Mouse (Mus musculus) heart, embryonic 14.5 days (tissue): ENCODE results near the gene Tmem240. TPM values are rescaled to one million over a fixed set of nuclear protein-coding genes. Genes with fewer than 3 reads are reported as not detected.
"Not testable (repeated sequence)": the region's sequence is repeated elsewhere in the genome, so short reads cannot be mapped to it uniquely, and the experiment has no call there.

ENCODE experiments used
- ATAC-seq: fragments of 200-750 bp; cut with Nextera tagmentation; 2 replicates; pipeline ENCODE4 v1.8.0; 2017; ENCODE audit warnings: low read depth, moderate TSS enrichment; ENCODE audit not compliant: insufficient number of reproducible peaks, insufficient read depth, low FRiP score
- H3K27ac ChIP-seq, 2 experiments: fragments of 200-500 bp in 1 of 2; fragments of 300-500 bp in 1 of 2; sonication (generic) in 1 of 2; replicated peaks in 1 of 2; 2 replicates each; pipeline ENCODE4 v1.5.1; 2012 to 2014; ENCODE audit warnings: low read depth in 2 of 2, low read length in 2 of 2, control low read depth in 1 of 2, mild to moderate bottlenecking in 1 of 2, mixed read lengths in 1 of 2; ENCODE audit not compliant: control insufficient read depth in 1 of 2, insufficient read depth in 1 of 2
- H3K27me3 ChIP-seq: fragments of 300-500 bp; sonication (generic); 2 replicates; pipeline ENCODE4 v1.6.1; 2014; ENCODE audit warnings: mild to moderate bottlenecking, low read length, control low read depth; ENCODE audit not compliant: control insufficient read depth, insufficient read depth
- H3K36me3 ChIP-seq: fragments of 300-500 bp; sonication (generic); 2 replicates; pipeline ENCODE4 v1.6.1; 2014; ENCODE audit warnings: mild to moderate bottlenecking, control low read depth, low read length, mixed read lengths; ENCODE audit not compliant: control insufficient read depth, insufficient read depth
- H3K4me1 ChIP-seq, 2 experiments: fragments of 200-500 bp in 1 of 2; fragments of 300-500 bp in 1 of 2; sonication (generic) in 1 of 2; 2 replicates each; pipeline ENCODE4 v1.6.1; 2012 to 2014; ENCODE audit warnings: low read length in 2 of 2, control low read depth in 1 of 2, mixed read lengths in 1 of 2; ENCODE audit not compliant: control insufficient read depth in 2 of 2, insufficient read depth in 2 of 2
- H3K4me2 ChIP-seq: fragments of 300-500 bp; sonication (generic); 2 replicates; pipeline ENCODE4 v1.6.1; 2014; ENCODE audit warnings: mild to moderate bottlenecking, low read length
- H3K4me3 ChIP-seq, 2 experiments: fragments of 200-500 bp in 1 of 2; fragments of 300-500 bp in 1 of 2; sonication (generic) in 1 of 2; 2 replicates each; pipeline ENCODE4 v1.5.1; 2012 to 2014; ENCODE audit warnings: low read length in 2 of 2, mild to moderate bottlenecking in 2 of 2, control low read depth in 1 of 2, low read depth in 1 of 2, moderate library complexity in 1 of 2; ENCODE audit not compliant: control insufficient read depth in 1 of 2, insufficient read depth in 1 of 2
- H3K9ac ChIP-seq: fragments of 300-500 bp; sonication (generic); 2 replicates; pipeline ENCODE4 v1.6.1; 2014; ENCODE audit warnings: mild to moderate bottlenecking, low read length
- H3K9me3 ChIP-seq: fragments of 300-500 bp; sonication (generic); 2 replicates; pipeline ENCODE4 v1.6.1; 2016; ENCODE audit warnings: low read length, control low read depth; ENCODE audit not compliant: control insufficient read depth
- WGBS: fragments of 180-500 bp; shearing (Covaris S2); extraction: QIAGEN DNeasy Blood & Tissue Kit; methylation state at CpG from one replicate; pipeline ENCODE4 v1.1.7; 2014; 5-methylcytosine and 5-hydroxymethylcytosine counted together
- polyA plus RNA-seq: library from polyadenylated mRNA; unstranded; fragments of >200 nt; fragmentation: Nextera tagmentation; extraction: Ambion mirVana; gene quantifications from 2 replicates; pipeline ENCODE4 v1.2.1, GENCODE M21; 2014

The Tmem240 gene
- polyA plus RNA-seq, result 0.23 and 0.28 TPM in 2 replicates

DNA sequence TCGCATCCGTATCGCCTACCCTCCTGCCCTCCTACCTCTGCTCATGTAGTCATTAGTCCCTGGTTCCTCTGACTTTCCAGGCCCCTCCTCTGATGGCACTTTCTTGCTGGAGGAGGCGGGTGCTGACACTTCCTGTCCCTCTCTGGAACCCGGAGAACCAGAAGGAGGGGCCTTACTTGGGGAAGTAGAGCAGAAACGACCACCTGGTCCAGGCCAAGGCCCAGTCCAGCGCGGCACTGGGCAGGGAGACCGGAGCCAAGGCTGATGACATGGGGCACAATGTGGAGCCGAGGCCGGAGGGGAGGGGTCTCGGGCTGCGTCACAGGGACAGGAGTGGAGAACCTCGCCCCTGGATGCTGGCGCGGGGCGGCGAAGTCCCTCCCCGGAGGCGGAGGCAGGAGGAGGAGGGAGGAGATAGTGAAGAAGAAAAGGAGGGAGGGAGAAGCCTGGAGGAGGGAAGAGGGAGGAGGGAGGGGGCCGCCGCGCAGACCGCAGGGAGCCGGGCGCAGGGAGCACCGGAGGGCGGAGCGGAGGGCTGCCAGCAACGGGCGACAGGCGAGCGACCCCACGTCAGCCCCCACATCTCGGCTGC is at the start of gene Tmem240:
Gene Tmem240 (plus strand): TSS at position 451 of the 592 bp plus-strand sequence.
- WGBS, result under 1% methylated on average over 20 of the region's 35 CpGs
- peak; percentile 91 for ATAC-seq
- H3K4me3 ChIP-seq, result peak within 1 kb of the TSS; percentile 70 to 83
- H3K27me3 ChIP-seq, result no peaks in the 10 kb centered on the region
- peaks cover 30% of the 10 kb centered on the region for H3K36me3 ChIP-seq
- peak within 1 kb of the TSS; percentile 85 for H3K9ac ChIP-seq
- H3K4me2 ChIP-seq, result peak within 1 kb of the TSS; percentile 93
- no peaks in the 10 kb centered on the region for H3K9me3 ChIP-seq
- peaks cover 4 to 7% of the 10 kb centered on the region in 2 experiments; a peak in 3 of 4 replicates for H3K4me1 ChIP-seq
- H3K27ac ChIP-seq, result peak within 1 kb of the TSS; percentile 66 to 76

- not testable (repeated sequence) for H3K9me3 ChIP-seq, H3K4me3 ChIP-seq, ATAC-seq, H3K36me3 ChIP-seq, H3K4me2 ChIP-seq, H3K9ac ChIP-seq, H3K4me1 ChIP-seq, H3K27me3 ChIP-seq, H3K27ac ChIP-seq
- WGBS, result 71% methylated on average over 4 of the region's 4 CpGs
Observed at GRCm38 (mm10) chr4:155687764-155688163, 46.8 kb upstream of the Tmem240 start.

DNA sequence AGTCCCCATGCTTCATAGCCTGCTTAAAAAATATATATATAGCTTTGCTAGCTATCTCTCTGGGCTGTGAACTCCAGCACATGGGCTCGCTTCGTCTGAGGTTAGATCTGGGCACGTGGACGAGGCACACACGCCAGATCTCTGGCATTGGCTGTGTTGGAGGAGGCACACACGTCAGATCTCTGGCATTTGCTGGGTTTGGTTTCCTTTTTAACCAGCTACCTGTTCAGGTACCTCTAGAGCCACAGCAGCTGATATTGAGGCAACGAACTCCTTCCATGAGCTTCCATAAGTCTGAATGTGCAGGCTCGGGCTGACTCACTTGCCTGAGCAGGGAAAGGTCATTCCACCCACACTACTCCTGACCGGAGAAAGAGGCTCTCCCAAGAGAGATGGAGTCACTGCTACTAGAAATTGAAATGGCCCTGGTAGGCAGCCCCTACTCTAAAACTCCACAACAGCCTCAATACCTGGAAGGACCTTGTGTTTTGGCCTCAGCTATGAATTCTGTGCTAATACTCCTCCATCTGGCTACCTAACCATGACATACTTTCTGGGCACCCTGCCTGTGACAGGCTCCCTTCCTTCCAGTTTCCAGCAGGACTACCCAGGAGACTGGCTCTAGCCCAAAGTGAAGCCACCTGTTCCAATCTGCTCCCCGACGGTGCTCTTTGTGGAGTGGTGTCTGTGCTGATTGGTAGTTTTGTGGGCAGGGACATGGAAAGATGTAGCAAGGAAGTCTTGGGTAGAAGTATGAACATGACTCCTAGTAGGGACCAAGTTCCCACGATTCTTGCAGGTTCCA is 43.8 kb upstream of the Tmem240 start:
- Histone ChIP-seq H3K27me3 (peaks cover 12% of the 10 kb centered on the region; the same call in 1 of the 2 replicates), H3K4me2 (no peak overlapping the region), H3K4me3 (no peak overlapping the region), H3K9ac (no peak overlapping the region), H3K9me3 (no peaks in the 10 kb centered on the region), H3K27ac (no peak overlapping the region), H3K36me3 (no peaks in the 10 kb centered on the region), H3K4me1 (no peaks in the 10 kb centered on the region; a peak in 2 of 4 replicates)
- ATAC-seq, result no peak
- WGBS, result 72% methylated on average over 12 of the region's 12 CpGs

GRCm38 (mm10) chr4:155692421-155692820 is 42.2 kb upstream of the Tmem240 start:
- peaks cover 0 to 3% of the 10 kb centered on the region in 2 experiments; a peak in 3 of 4 replicates for H3K4me1 ChIP-seq
- H3K27ac ChIP-seq, result no peak overlapping the region
- H3K4me2 ChIP-seq, result no peak overlapping the region
- ATAC-seq, result no peak
- H3K9ac ChIP-seq, result no peak overlapping the region
- WGBS, result 88% methylated on average over 3 of the region's 3 CpGs
- H3K9me3 ChIP-seq, result no peaks in the 10 kb centered on the region
- peaks cover 17% of the 10 kb centered on the region; the same call in 1 of the 2 replicates for H3K27me3 ChIP-seq
- no peaks in the 10 kb centered on the region for H3K36me3 ChIP-seq
- no peak overlapping the region for H3K4me3 ChIP-seq

- peak within 1 kb of the TSS; percentile 74 for H3K9ac ChIP-seq
- peaks cover 0 to 3% of the 10 kb centered on the region in 2 experiments; a peak in 3 of 4 replicates for H3K4me1 ChIP-seq
- no peaks in the 10 kb centered on the region for H3K9me3 ChIP-seq
- 0% methylated on average over 22 of the region's 47 CpGs for WGBS
- H3K27me3 ChIP-seq, result peaks cover 17% of the 10 kb centered on the region; the same call in 1 of the 2 replicates
- peak within 1 kb of the TSS; percentile 97 for H3K4me2 ChIP-seq
- peak; percentile 44 for ATAC-seq
- H3K36me3 ChIP-seq, result no peaks in the 10 kb centered on the region
- peak within 1 kb of the TSS; percentile 60 to 61 for H3K4me3 ChIP-seq
- H3K27ac ChIP-seq, result no peak within 1 kb of the TSS
Observed at GRCm38 (mm10) chr4:155694111-155694481, 40.5 kb upstream of the Tmem240 start, which contains the start of gene Fndc10. TSS of gene Fndc10 (plus strand) at chr4:155694342.

DNA sequence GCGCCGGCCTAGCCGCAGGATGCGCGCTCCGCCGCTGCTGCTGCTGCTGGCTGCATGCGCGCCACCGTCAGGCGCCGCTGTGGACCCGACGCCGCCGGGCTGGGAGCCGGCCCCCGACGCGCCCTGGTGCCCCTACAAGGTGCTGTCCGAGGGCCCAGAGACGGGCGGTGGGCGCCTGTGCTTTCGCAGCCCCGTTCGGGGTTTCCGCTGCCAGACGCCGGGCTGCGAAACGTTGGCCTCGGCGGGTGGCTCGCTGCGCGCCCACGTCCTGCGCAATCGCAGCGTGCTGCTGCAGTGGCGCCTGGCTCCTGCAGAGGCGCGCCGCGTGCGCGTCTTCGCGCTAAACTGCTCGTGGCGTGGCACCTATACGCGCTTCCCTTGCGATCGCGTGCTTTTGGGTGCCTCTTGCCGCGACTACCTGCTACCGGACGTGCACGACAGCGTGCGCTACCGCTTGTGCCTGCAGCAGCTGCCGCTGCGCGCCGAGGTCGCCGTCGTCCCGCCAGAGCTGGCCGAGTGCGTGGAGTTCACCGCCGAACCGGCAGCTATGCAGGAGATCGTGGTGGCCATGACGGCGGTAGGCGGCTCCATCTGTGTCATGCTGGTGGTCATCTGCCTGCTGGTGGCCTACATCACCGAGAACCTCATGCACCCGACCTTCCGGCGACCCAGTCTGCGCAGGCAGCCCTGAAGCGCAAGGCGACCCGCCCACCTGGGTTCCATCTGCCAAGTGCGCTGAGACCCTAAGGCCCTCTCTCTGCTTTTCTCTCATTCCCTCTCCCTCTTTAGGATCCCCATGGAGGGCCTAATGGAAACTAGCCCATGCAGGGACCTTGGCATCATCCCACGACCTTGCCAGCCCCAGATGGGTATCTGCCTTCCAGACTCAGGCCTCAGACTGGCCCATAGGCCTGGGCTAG is 39.9 kb upstream of the Tmem240 start:
- Histone ChIP-seq H3K36me3 (no peaks in the 10 kb centered on the region), H3K4me1 (peaks cover 0 to 3% of the 10 kb centered on the region in 2 experiments; a peak in 3 of 4 replicates), H3K4me3 (peak overlapping the region; percentile 60 to 61), H3K9ac (peak overlapping the region; percentile 74), H3K9me3 (no peaks in the 10 kb centered on the region), H3K27me3 (peaks cover 17% of the 10 kb centered on the region; the same call in 1 of the 2 replicates), H3K27ac (no peak overlapping the region), H3K4me2 (peak overlapping the region; percentile 97)
- peak; percentile 59 for ATAC-seq
- WGBS, result 2% methylated on average over 92 of the region's 92 CpGs
